16 mouse cellular contexts compared by ENCODE assay signal in the genomic region with DNA sequence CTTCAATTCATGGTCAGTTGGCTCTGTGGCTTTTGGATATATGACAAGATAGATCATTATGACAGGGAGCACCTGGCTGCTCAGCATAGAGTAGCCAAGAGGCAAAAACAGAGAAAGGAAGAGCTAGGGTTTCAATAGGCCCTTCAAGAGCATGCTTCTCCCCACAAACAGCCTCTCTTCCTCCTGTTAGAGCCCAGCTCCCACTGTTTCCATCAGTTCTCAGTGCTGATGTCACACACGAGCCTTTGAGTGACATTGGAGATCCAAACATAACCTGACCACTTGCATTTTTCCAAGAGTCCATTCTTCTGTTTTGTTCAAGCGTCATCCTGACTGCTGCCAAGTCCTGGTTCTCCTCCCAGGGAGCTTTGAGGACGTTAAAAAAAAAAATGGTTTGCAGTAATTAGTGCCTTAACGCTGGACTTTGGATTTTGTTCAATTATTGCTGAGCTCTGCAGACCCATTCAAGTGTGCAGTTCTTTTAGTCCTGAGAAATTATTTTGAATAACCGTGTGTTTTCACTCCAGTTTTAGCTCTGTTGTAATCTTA. TPM values are rescaled to one million over a fixed set of nuclear protein-coding genes. Genes with fewer than 3 reads are reported as not detected.
"Had no signal": no experiment of that assay in that cellular context is flagged by ENCODE, and none has a peak within 500 bp of the region (broad histone marks: within the 10 kb centered on the region; RNA-seq: fewer than 3 reads in every experiment).

No protein-coding gene starts in this region.

- H3K9me3 ChIP-seq: limb, embryonic 15.5 days; midbrain, embryonic 12.5 days; stomach, embryonic 15.5 days had no signal

- H3K27me3 ChIP-seq: limb, embryonic 15.5 days; midbrain, embryonic 12.5 days; stomach, embryonic 15.5 days had no signal

- H3K27ac ChIP-seq: kidney, postnatal 0 days; limb, embryonic 15.5 days; liver, embryonic 14.5 days; midbrain, embryonic 12.5 days; stomach, embryonic 15.5 days had no signal

- H3K4me3 ChIP-seq: limb, embryonic 15.5 days; midbrain, embryonic 12.5 days; stomach, embryonic 15.5 days had no signal

- H3K4me1 ChIP-seq: limb, embryonic 15.5 days; midbrain, embryonic 12.5 days; stomach, embryonic 15.5 days had no signal

- H3K36me3 ChIP-seq: limb, embryonic 15.5 days; midbrain, embryonic 12.5 days; stomach, embryonic 15.5 days had no signal

- DNase-seq: layer of hippocampus, adult 9-11 months; layer of hippocampus, postnatal 36 days; lung, adult 18-20 months; right cerebral cortex, postnatal 14 days; thymus, postnatal 4 days had no signal

RNA-seq across cellular contexts. Expression of a gene that starts 14.9 kb away (rescaled TPM):
- polyA plus RNA-seq: limb, embryonic 11.5 days; liver, embryonic 14.5 days; spleen, adult 2 months had no signal

RNA-seq across cellular contexts. Expression of a gene that starts 32.3 kb away (rescaled TPM):
- polyA plus RNA-seq: intestine, embryonic 14.5 days; kidney, postnatal 0 days; limb, embryonic 11.5 days; limb, embryonic 15.5 days; liver, embryonic 14.5 days; lung, embryonic 16.5 days; midbrain, embryonic 12.5 days; midbrain, embryonic 16.5 days; neural tube, embryonic 14.5 days; stomach, embryonic 15.5 days had no signal
